In the genomic region with DNA sequence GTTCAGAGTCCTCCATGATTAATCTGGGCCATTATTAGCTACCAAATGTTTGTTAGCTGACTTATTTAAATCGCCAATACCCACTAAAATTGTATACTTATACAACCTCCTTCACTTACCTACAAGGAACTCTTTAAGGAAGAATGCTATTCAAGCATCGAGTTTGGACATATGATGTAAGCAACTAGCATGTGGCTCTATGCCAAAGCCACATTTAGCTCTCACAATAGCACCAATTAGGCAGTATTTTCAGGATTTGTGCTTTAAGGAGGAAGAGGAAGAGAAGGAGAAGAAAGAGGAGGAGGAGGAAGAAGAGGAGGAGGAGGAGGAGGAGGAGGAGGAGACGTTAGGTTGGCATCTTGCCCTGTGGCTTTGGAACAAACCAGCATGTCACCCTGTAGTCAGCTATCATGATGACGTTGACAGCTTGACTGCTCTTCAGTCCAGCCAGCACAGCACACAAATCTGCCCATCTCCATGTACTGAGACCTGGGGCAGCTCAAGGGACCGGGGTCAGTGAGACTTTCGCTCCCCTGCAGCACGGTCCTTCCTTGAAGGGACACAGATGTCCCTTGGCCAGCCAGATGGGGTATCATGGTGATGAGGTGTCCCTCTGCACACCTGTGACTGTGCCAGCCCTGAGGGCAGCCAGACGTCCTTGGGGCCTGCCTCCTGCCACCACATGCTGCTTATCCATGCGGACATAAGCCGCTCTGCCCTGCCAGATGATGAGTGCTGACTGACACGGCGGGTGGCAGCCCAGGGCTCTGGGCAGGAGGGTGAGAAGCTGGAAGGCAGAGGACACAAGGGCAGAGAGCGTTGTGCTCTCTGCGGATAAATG, we compare ENCODE assay signal across 9 mouse cellular contexts.
DNase-seq lines count a peak whose midpoint lies in the region; ATAC-seq and TF ChIP-seq lines count a peak whose summit lies in the region.
"Had no signal": no experiment of that assay in that cellular context is flagged by ENCODE, and none has a peak within 500 bp of the region (broad histone marks: within the 10 kb centered on the region; RNA-seq: fewer than 3 reads in every experiment).

No protein-coding gene starts in this region.

- H3K4me2 ChIP-seq in embryonic facial prominence, embryonic 14.5 days (ENCODE audit: low read depth, low read length): no peak overlapping the region
- no peak overlapping the region for H3K4me2 ChIP-seq in midbrain, embryonic 15.5 days

- no peak overlapping the region for H3K9ac ChIP-seq in embryonic facial prominence, embryonic 14.5 days (ENCODE audit: low read depth, low read length)
- no peak overlapping the region for H3K9ac ChIP-seq in midbrain, embryonic 15.5 days

- DNase-seq in left cerebral cortex, adult 2 months (ENCODE audit: extremely low spot score in 1 of 2, low spot score in 2 of 2): no peak
- no peak for DNase-seq in left cerebral cortex, adult 18-20 months (ENCODE audit: low spot score in 2 of 2)
- peak; percentile 47 to 56 for DNase-seq in cerebellum, adult 18-20 months
- peak; percentile 56 for DNase-seq in embryonic facial prominence, embryonic 14.5 days (ENCODE audit: low spot score)
- DNase-seq in gastrocnemius, postnatal 36 days: no peak
- DNase-seq in urinary bladder, adult 2 months (ENCODE audit: low spot score): no peak
- DNase-seq: lung, postnatal 36 days had no signal

- 68% methylated on average over 14 of the region's 14 CpGs for WGBS in embryonic facial prominence, embryonic 14.5 days
- 60% methylated on average over 14 of the region's 14 CpGs for WGBS in midbrain, embryonic 15.5 days

- peak; percentile 37 for ATAC-seq in embryonic facial prominence, embryonic 14.5 days (ENCODE audit: low read depth)
- peak; percentile 50 for ATAC-seq in midbrain, embryonic 15.5 days (replicated peaks)
- ATAC-seq: inflammation-experienced regulatory T-cells, adult 6 months had no signal

- H3K9me3 ChIP-seq in embryonic facial prominence, embryonic 14.5 days (ENCODE audit: control insufficient read depth, low read length): no peaks in the 10 kb centered on the region
- H3K9me3 ChIP-seq in midbrain, embryonic 15.5 days: no peaks in the 10 kb centered on the region

- no peak for TF ChIP-seq CTCF in left cerebral cortex, adult 2 months (IDR thresholded peaks at IDR 0.05)

- no peak overlapping the region for H3K4me3 ChIP-seq in left cerebral cortex, adult 2 months
- no peak overlapping the region for H3K4me3 ChIP-seq in embryonic facial prominence, embryonic 14.5 days (ENCODE audit: low read depth, low read length)
- no peak overlapping the region for H3K4me3 ChIP-seq in midbrain, embryonic 15.5 days

- H3K27ac ChIP-seq in left cerebral cortex, adult 2 months: peak overlapping the region; percentile 21; the same call in 1 of the 2 replicates
- H3K27ac ChIP-seq in embryonic facial prominence, embryonic 14.5 days (replicated peaks; ENCODE audit: low read depth, low read length): no peak overlapping the region
- no peak overlapping the region for H3K27ac ChIP-seq in midbrain, embryonic 15.5 days

- no peaks in the 10 kb centered on the region for H3K4me1 ChIP-seq in embryonic facial prominence, embryonic 14.5 days (ENCODE audit: control insufficient read depth, insufficient read depth, low read length)
- no peaks in the 10 kb centered on the region for H3K4me1 ChIP-seq in midbrain, embryonic 15.5 days

- intact Hi-C loops in left cerebral cortex, adult 2 months (cut with DNase I): no loop called here
- intact Hi-C loops in gastrocnemius, postnatal 36 days (cut with DNase I): no loop called here

- no peaks in the 10 kb centered on the region for H3K27me3 ChIP-seq in embryonic facial prominence, embryonic 14.5 days (replicated peaks; ENCODE audit: control insufficient read depth, insufficient read depth, low read length)
- no peaks in the 10 kb centered on the region for H3K27me3 ChIP-seq in midbrain, embryonic 15.5 days (replicated peaks)

- no peaks in the 10 kb centered on the region for H3K36me3 ChIP-seq in embryonic facial prominence, embryonic 14.5 days (ENCODE audit: control insufficient read depth, insufficient read depth, low read length)
- no peaks in the 10 kb centered on the region for H3K36me3 ChIP-seq in midbrain, embryonic 15.5 days (replicated peaks)

Comparison
In these comparisons a context has a peak if more than half of its experiments do, and no peak if none do; other contexts are left out.
1. DNase-seq: peak in cerebellum, adult 18-20 months (2 of 2) and embryonic facial prominence, embryonic 14.5 days (single experiment); none in left cerebral cortex, adult 2 months (0 of 2), left cerebral cortex, adult 18-20 months (0 of 2), gastrocnemius, postnatal 36 days (0 of 2) and urinary bladder, adult 2 months (single experiment).